Mouse (Mus musculus): ENCODE results near the gene Cdkal1. TPM values are rescaled to one million over a fixed set of nuclear protein-coding genes. Genes with fewer than 3 reads are reported as not detected.

The Cdkal1 gene
- total and polyA plus RNA-seq, 3 experiments, result 8.7 to 13.7 (median 9.5) TPM

DNA sequence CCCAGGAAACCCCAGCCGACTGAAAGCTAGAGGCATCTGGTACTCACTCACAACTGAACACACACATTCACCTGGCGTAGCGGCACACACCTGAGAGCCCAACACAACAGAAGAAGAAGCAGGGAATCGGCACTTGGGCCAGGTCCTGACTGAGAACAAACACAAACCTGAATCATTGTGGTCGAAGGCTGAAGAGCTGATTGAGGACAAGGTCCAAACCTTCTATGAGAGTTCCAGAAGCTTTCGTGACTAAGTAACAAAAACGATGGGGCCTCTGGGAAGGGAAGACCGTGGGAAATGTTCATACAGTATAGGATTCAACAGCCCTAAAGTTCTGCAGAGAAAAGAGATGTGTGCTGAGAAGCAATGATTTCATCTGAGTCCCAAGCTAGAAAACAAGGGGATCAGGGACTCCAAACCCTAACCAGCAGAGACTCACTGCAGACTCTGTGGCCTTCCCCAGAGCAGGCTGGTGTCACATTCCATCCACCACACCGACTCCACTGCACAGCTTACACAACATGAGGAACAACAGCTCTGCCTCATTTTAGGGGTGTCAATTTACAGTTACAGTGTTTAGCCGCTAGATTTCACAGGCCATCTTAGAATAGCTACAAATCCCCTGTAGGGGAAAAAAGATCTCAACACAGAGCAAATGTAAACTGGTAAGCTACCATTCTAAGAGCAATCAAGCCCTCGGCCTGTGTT lies 175.8 kb downstream of the Cdkal1 start:
- in situ Hi-C loops (cut with MboI; ENCODE audit: low pct_ligation_motif_present, low pct_unique_long_range_greater_than_20kb, low sequenced_read_pairs) (no loop called here), dilution Hi-C loops (cut with MboI; ENCODE audit: extremely low pct_ligation_motif_present, extremely low pct_unique_long_range_greater_than_20kb, low sequenced_read_pairs) (no loop called here)
- Histone ChIP-seq H3K9me3 (replicated peaks; ENCODE audit: low read length) (no peaks in the 10 kb centered on the region), H3K79me2 (replicated peaks; ENCODE audit: control insufficient read depth, extremely low read depth, insufficient read depth, poor library complexity, severe bottlenecking) (no peaks in the 10 kb centered on the region), H3K27ac (ENCODE audit: insufficient read depth, low read depth) (no peak overlapping the region), H3K4me1 (ENCODE audit: control insufficient read depth in 1 of 2, insufficient read depth in 2 of 2) (peaks cover 13 to 15% of the 10 kb centered on the region in 2 experiments), H3K4me3 (replicated peaks in 1 of 3; ENCODE audit: low read depth in 2 of 3, low read length in 2 of 3, poor library complexity in 1 of 3) (no peak overlapping the region), H3K9ac (ENCODE audit: insufficient read depth, low read depth) (no peak overlapping the region), H3K27me3 (replicated peaks) (no peaks in the 10 kb centered on the region), H3K4me2 (ENCODE audit: insufficient read depth, low read depth, poor library complexity, severe bottlenecking) (no peak overlapping the region), H3K36me3 (replicated peaks in 1 of 2; ENCODE audit: control insufficient read depth in 1 of 2, insufficient read depth in 1 of 2, low read length in 1 of 2) (peaks cover 0 to 16% of the 10 kb centered on the region in 2 experiments)
- no peak for DNase-seq (ENCODE audit: extremely low read depth)
- TF ChIP-seq ETS1 (conservative IDR thresholded peaks at IDR 0.05; ENCODE audit: low read depth, low read length) (no peak), JUND (conservative IDR thresholded peaks at IDR 0.05; ENCODE audit: low read depth, low read length) (no peak), EP300 (IDR thresholded peaks at IDR 0.05; ENCODE audit: low read length) (no peak), CHD2 (IDR thresholded peaks at IDR 0.05; ENCODE audit: low read length) (no peak), USF1 (IDR thresholded peaks at IDR 0.05; ENCODE audit: low read depth, low read length) (no peak), KAT2A (IDR thresholded peaks at IDR 0.05; ENCODE audit: insufficient replicate concordance, low read length) (no peak), ZC3H11A (IDR thresholded peaks at IDR 0.05; ENCODE audit: low read depth, low read length) (no peak), ZNF384 (IDR thresholded peaks at IDR 0.05; ENCODE audit: low read depth, low read length) (no peak), ELF1 (IDR thresholded peaks at IDR 0.05; ENCODE audit: low read depth, low read length) (no peak), SIN3A (IDR thresholded peaks at IDR 0.05; ENCODE audit: low read length) (no peak), RCOR1 (conservative IDR thresholded peaks at IDR 0.05; ENCODE audit: low read depth, low read length) (no peak), MEF2A (IDR thresholded peaks at IDR 0.05; ENCODE audit: borderline replicate concordance, low read depth, low read length) (no peak), GABPA (IDR thresholded peaks at IDR 0.05; ENCODE audit: insufficient replicate concordance, low read depth, low read length) (no peak)

DNA sequence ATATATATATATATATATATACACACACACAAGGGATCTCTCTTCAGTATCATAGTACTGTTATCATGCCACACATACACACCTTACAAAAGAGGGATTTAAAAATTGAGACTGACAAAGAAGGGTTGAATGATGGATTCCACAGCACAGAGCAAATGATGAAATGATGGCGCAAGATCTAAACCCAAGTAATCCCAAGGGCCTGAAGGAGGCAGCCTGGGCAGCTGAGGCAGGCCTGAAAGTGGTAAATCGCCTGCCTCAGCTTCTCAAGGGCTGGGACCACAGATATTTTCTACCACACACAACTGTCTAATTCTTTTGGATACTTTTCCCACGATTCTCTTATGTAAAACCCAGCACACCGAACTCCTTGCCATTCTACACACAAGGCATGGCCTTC lies 177.9 kb downstream of the Cdkal1 start:
- TF ChIP-seq JUN (IDR thresholded peaks at IDR 0.05; ENCODE audit: insufficient read depth, low read depth, low read length), result no peak
- TF ChIP-seq PAX5 (IDR thresholded peaks at IDR 0.05; ENCODE audit: low read length), result no peak
- no peak for TF ChIP-seq TBP (conservative IDR thresholded peaks at IDR 0.05; ENCODE audit: low read depth, low read length)
- no peak for TF ChIP-seq SIN3A (IDR thresholded peaks at IDR 0.05; ENCODE audit: low read length)
- TF ChIP-seq NELFE (IDR thresholded peaks at IDR 0.05; ENCODE audit: low read depth, low read length), result no peak
- TF ChIP-seq USF1 (IDR thresholded peaks at IDR 0.05; ENCODE audit: low read depth, low read length), result no peak
- TF ChIP-seq SMC3 (IDR thresholded peaks at IDR 0.05; ENCODE audit: low read depth, low read length), result no peak
- no peak for TF ChIP-seq UBTF (IDR thresholded peaks at IDR 0.05; ENCODE audit: low read depth, low read length)
- TF ChIP-seq MAFK (IDR thresholded peaks at IDR 0.05; ENCODE audit: insufficient replicate concordance, low read length), result no peak
- no peak for TF ChIP-seq POLR2AphosphoS2 (IDR thresholded peaks at IDR 0.05; ENCODE audit: low read depth, low read length)
- TF ChIP-seq GABPA (IDR thresholded peaks at IDR 0.05; ENCODE audit: insufficient replicate concordance, low read depth, low read length), result no peak
- in situ Hi-C loops (cut with MboI; ENCODE audit: low pct_ligation_motif_present, low pct_unique_long_range_greater_than_20kb, low sequenced_read_pairs) (no loop called here), dilution Hi-C loops (cut with MboI; ENCODE audit: extremely low pct_ligation_motif_present, extremely low pct_unique_long_range_greater_than_20kb, low sequenced_read_pairs) (no loop called here)

More for the DNA sequence above, 177.9 kb downstream of the Cdkal1 start:
- no peak overlapping the region; the same call in 1 of the 2 replicates for H3K27ac ChIP-seq (ENCODE audit: insufficient read depth, low read depth)
- no peak overlapping the region for H3K4me3 ChIP-seq (replicated peaks in 1 of 3; ENCODE audit: low read depth in 2 of 3, low read length in 2 of 3, poor library complexity in 1 of 3)
- no peak for DNase-seq (ENCODE audit: extremely low read depth)
- H3K79me2 ChIP-seq (replicated peaks; ENCODE audit: control insufficient read depth, extremely low read depth, insufficient read depth, poor library complexity, severe bottlenecking), result no peaks in the 10 kb centered on the region
- H3K27me3 ChIP-seq (replicated peaks), result no peaks in the 10 kb centered on the region
- H3K4me2 ChIP-seq (ENCODE audit: insufficient read depth, low read depth, poor library complexity, severe bottlenecking), result no peak overlapping the region
- H3K9ac ChIP-seq (ENCODE audit: insufficient read depth, low read depth), result peak overlapping the region; percentile 32; the same call in 1 of the 2 replicates
- peaks cover 0 to 9% of the 10 kb centered on the region in 2 experiments for H3K36me3 ChIP-seq (replicated peaks in 1 of 2; ENCODE audit: control insufficient read depth in 1 of 2, insufficient read depth in 1 of 2, low read length in 1 of 2)
- H3K9me3 ChIP-seq (replicated peaks; ENCODE audit: low read length), result no peaks in the 10 kb centered on the region
- H3K4me1 ChIP-seq (ENCODE audit: control insufficient read depth in 1 of 2, insufficient read depth in 2 of 2), result peaks cover 13 to 15% of the 10 kb centered on the region in 2 experiments
